Mouse (Mus musculus): ENCODE measurements around the gene Smdt1.

DNA sequence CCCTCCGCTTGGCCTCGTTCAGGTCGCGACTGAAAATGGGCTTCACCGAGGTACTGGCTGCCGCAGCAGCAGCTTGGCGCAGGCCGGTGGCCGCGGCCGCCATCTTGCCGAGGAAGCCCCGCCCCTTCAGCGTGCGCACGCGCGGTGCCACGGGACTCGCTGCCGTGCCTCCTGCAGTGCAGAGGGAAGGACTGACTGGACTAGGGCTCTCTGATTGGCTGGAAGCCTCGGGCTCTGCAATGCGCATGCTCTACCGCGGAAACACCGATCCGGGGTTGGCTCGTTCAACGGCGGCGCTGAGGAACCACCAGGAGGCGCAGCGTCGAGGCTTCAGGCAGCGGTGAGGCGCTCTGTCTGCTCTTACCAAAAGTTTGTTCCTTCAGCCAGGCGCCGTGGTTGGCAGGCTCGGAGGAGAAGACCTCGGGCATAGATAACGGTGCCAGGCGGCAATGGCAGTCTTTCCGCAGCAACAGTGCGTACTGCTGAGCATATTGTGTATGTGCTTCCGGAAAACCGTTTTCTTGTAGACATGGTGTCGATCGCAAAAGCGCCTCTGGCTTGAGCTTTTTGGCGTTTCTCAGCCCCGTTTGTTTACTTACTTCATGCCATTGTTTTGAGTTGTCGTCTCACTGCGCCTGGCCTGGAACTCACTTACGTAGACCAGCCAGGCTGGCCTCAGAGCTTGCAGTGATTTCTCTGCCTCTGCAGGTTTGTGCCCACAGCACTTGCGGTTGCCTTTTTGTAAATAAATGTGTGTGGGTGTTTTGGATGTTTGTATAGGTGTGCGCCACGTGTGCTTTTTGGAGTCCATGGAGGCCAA is 15.6 kb downstream of the Smdt1 start, which contains the start of gene Ndufa6:
- TF ChIP-seq CTCF (IDR thresholded peaks at IDR 0.05; ENCODE audit: control insufficient read depth, insufficient read depth, low read length) (peak; percentile 96), POLR2A (IDR thresholded peaks at IDR 0.05; ENCODE audit: borderline replicate concordance, control insufficient read depth, low read depth, low read length) (peak; percentile 97)
